Mouse (Mus musculus) monocyte, adult 2 months (primary cell): Measurements from ENCODE around the gene Tbc1d7.
A peak's percentile ranks its signal among the peaks of the same experiment; 100 is the strongest.

Source experiments
- DNase-seq, 2 experiments: peaks; one replicate each; pipeline ENCODE4 v3.0.0; 2022; ENCODE audit warnings: low spot score in 2 of 2, low read depth in 1 of 2

Gene Tbc1d7

DNA sequence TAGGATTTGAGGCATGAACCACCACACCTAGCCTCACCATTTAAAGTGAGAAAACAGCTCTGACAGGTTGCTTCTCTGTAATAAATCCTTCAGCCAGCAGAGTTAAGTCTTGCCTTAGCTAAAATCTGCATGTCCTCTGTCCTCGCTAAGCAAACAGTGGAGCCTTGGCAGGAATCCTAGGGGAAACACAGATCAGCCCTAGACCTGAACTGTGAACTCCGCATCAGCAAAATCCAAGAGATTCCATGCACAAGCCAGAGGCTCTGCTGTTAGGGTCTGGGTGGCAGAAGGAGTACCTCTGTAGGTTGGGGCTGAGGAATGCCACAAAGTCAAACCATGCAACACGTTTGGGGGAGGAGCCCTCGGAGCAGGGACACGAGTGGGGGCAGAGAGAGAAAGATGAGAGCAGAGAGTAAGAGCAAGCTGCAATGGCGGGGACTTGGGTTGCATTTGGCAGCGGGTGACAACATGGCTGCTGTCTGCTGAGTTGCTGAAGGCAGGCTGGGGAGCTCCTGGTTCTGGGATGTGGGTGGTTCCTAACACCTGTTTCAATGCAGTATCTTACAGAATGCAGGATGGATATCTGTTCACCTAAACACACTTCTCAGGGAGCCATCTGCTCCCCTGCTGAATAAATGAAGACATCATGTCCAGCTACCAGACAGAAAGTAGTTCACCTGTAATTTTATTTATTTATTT is 26.4 kb downstream of the Tbc1d7 start:
- DNase-seq: no peak

DNA sequence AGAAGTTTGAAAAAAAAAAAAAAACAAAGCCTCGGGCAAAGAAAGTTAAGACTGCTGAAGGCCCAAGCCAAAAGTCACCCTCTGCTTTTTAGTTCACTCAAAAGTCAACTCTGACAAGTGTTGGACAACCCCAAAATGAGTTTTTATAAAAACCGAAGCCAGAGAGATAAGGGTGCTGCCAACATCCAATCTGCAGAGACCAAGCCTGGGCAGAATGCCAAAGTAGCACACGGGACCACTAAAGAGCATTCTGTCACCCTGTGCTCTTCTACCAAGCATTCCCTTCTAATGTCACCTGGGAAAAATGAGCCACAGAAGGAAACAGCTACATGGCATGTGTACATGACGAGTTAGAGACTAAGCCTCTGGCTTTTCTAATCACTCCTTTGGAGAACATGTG is 36.8 kb downstream of the Tbc1d7 start:
- DNase-seq: no peak

DNA sequence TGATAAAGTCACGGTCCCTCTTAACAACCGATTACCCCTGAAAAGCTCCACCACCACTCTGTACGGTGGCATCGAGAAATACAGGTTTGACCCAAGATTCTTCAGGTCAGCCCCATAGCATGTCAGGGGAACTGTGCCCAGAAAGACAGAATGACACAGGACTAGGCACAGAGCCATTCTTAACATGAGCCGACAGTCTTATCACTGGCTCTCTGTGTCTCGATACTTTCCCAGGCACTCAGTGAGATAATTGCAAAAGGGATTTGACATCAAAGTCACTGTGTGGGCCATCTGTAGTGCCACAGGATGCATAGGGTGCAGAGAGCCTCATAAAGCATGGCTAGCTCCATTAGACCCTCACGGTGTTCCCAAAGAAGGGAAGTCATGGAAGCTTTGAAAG is 37.9 kb downstream of the Tbc1d7 start:
- DNase-seq: no peak

DNA sequence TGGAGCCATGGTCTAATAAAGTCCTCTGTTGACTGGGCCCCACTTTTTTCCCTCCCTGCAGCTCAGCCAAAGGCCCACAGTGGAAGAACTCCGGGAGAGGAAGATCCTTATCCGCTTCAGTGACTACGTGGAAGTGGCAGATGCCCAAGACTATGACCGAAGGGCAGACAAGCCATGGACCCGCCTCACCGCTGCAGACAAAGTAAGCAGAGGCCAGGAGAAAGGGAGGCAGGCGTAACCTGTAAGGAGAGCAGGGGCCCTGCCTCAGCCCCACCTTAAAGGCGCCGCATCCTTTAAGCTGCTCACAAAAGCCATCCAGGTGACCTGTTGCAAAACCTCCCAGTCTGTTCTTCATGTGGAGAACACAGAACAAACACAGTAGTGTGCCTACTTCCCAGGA is 38.4 kb downstream of the Tbc1d7 start:
- DNase-seq: no peak

DNA sequence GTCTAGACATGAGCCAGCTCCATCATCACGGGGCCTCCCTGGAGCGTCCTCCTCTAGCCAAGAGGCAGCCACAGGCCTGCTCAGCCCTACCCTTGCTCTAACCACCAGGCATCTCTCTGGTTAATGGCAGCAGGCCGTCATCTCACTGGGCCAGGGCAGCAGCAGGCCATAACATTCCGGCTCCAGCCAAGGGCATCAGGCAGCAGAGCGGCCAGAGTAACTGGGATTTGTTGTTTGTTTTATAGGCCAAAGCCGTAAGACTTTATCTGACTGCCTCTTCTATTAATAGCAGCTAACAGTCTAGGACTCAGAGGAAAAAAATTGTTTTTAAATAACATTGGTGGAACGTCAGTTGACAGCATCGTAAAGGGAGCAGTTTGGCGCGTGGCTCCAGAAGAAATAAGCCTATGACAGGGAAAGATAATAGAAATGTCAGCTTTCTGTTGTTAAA is 39.5 kb downstream of the Tbc1d7 start:
- no peak for DNase-seq

DNA sequence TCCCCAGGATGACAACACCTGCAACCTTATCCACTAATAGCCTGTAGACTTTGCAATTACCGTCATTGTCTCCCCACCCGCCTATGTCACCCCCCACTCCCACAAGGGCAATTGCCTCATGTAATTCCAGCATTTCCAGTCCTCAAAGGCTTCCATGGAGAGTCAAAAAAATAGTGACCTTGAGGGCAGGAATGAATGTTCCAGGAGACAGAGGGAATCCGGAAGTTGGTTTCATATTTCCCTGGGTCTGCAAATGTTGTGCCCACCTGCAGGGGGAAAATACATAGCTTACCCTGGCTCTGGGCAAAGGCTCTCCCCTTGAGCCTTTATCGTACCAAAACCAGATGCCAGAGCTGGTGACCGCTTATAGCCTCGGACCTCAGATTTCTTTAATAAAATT is 41.1 kb downstream of the Tbc1d7 start:
- DNase-seq: no peak

DNA sequence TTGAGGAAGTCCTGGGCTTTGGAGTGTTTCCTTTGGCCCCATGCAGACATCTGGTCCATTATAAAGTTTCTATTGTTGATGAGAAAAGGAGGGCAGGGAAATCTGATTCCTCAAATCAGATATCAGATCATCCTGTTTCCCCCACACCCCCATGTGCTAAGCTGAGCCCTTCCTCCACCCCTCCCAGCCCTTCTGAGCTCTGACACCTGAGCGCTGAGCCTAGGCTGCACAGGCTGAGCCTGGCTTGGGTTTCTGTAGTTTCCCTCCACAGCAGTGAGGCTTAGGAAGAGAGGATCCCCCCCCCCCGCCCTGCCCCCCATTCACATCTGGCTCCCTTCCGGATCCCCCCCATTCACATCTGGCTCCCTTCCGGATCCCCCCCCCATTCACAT is 46.6 kb downstream of the Tbc1d7 start:
- no peak for DNase-seq

DNA sequence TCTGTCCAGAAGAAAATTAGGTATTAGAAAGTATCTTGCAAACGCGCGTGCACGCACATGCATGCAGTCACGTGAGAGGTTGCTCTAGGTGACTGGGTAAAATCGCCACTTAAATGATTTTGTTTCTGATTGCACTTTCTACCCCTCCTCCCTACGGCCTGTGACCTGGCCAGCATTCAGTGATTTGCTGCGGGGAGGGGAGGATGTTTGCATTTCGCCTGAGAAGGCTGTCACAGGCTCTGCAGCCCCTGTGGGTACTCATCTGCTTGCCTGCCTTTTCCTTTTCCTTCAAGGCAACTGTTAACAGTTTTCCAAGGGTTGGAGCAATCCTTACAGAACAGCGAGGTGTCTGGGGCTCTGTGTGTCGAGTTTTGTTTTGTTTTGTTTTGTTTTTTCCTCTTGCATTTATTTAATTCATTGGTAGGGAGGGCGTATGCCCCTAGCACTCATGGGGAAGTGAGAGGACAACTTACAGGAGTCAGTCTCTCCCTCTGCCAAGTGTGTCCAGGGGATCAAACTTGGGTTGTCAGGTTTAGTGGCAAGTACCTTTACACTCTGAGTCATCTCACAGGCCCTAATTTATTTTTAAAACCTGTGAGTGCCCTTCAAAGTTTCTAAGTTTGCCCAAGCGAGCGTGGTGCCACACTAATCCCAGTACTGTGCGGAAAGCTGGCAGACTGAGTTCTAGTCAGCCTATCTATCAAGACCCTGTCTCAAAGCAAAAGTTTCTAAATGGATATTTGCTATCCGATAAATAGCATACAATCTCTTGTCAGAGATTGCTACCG is 47.2 kb downstream of the Tbc1d7 start:
- no peak for DNase-seq

DNA sequence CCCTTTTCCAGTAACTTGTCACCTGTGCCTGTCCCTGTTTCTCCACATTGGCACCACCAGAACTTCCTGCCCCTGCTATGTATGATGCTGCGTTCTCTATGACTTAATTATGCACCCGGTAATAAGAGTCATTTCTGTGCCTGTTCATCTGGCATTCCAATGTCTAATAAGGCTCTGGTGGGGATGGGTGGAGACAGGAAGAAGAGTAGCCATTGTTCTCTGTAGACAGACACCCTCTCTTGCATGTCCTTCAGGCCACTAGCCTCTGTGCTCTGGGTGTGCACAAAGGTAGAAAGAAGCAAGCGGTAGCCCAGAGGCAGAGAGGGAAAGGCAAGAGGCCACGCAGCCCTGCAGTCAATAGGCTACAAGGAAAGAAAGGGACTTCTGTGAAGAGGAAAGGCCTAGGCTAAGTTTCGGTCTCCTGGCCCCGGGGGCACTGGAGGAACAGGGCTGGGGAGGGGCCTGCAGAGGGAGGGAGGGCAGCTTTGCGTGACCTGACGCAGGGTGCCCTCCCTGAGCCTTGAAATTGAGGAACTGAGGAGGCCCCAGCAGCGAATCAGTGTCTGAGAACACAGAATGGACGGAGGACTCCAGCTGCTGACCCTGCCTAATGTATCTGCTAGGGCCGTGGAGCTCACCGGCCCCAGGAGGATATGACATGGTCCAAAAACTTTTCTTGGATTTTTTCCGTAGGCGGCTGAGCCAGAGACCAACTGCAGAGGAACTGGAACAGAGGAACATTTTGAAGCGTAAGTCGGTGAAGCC is 48.8 kb downstream of the Tbc1d7 start:
- peak in 1 of 2 experiments; percentile 10 for DNase-seq

DNA sequence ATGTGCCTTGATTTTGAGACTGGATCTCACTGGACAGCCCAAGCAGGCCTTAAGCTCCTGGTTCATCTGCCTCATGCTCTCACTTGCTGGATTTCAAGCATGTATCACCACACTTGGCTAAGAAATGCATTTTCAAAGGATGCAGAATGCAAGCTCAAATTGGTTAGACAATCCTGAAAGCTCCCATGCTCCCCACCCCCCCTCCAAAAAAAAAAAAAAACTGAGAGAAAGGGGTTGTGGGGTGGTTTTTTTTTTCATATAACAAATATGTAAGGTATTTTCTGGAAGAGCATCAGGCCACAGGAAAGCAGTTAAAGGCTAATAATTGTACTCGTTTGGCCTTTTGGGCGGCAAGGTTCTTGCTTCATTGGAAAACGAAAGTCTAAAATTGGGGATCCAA is 58.2 kb downstream of the Tbc1d7 start:
- no peak for DNase-seq

DNA sequence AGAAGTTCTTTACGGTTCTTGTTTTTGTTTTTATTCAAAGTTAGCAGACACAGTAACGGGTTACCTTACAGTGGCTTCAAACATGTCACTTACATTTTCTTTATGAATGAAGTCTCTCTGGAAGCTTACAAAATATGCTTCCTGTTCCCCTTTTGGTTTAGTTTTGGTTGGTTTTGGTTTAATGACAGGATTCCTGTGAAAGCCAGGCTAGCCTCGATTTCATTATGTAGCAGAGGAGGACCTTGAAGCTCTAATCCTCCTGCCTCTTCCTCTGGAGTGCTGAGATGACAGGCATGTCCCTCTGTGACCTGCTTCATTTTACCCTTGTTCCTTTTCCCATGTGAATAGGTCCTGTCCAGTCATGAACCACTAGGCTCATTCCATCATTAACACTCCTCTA is 58.6 kb downstream of the Tbc1d7 start:
- DNase-seq: no peak

DNA sequence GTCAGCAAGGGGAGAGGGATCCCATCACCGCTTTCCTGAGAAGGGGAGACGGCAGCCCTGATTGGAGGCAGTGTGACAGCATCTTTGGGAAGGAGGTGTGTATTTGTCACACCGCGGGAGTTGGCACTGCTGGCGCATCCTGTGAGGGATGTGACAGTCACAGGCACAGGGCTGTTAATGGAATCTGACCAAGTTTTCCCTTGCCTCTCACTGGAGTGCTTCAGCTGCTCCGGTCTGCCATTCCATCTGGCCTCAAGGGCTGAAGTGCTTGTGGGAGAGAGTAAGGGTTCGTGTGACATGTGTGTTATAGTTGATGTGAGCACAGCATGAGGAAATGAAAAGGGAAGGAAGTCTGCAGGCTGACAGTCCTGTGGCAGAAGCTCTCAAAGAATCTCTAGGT is 59.0 kb downstream of the Tbc1d7 start:
- no peak for DNase-seq

DNA sequence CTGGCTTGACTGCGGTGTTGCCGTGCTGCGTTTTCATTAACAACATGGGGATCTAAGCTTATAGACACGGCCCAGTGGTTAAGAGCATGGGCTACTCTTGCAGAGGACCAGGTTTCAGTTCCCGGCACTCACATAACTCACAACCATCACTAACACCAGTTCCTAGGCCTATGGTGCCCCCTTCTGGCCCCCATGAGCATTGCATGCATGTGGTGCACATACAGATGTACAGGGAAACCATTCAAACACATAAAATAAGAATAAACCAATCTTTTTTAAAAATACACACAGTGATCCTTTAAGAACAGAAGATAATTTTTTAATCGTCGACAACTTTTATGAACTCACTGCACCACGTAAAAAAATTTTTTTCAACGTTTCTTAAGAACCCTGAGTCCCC is 66.8 kb downstream of the Tbc1d7 start:
- no peak for DNase-seq

DNA sequence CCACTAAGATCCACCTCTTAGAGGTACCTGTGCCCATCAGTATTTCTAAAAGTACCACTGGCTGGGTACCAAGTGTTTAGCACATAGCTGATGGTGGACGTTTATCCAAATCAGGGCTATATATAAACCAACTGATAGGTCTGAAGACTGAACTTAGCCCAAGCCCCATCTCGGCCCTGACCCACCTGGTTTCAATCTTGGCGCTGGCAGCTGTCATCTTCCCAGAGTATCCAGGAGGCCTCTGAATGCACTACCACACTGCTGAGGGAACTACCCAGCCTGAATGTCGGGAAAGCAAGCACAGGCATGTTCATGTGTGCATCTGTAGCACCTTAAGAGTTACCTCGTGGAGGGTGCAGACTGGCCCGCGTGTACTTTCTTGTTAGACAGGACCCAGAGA is 68.4 kb downstream of the Tbc1d7 start:
- no peak for DNase-seq
